Mouse (Mus musculus): ENCODE measurements around the gene Ren1. TPM values are rescaled to one million over a fixed set of nuclear protein-coding genes. Genes with fewer than 3 reads are reported as not detected.
"Not testable (repeated sequence)": the region's sequence is repeated elsewhere in the genome, so short reads cannot be mapped to it uniquely, and the experiment has no call there.

Ren1 gene
- polyA plus RNA-seq, 1 experiment = not detected

DNA sequence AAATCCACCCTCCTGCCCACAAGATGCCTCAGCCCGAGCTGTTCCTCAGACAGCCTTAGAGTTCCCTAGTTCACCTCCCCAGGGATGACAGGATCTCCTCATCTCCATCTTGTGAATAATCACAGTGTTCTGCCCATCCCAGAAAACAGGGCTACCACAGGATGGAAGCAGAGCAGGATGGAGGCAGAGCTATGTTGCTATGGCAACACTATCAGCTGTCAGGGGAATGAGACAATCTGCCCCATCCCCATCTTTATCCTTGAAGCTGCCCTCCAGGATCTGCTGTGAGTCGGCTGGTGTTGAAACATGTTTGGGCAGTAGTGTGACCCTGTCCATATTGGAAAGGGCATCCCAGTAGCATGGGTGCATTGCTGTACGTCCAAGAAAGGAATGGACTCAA lies 19.2 kb upstream of the Ren1 start:
- H3K9ac ChIP-seq (ENCODE audit: low read depth, poor library complexity, severe bottlenecking) = no peak overlapping the region
- no peak overlapping the region for H3K4me3 ChIP-seq (ENCODE audit: low read depth, low read length)
- no peaks in the 10 kb centered on the region for H3K4me1 ChIP-seq (ENCODE audit: control insufficient read depth, insufficient read depth, low read length)
- H3K9me3 ChIP-seq (replicated peaks; ENCODE audit: control insufficient read depth, insufficient read depth, low read length, poor library complexity, severe bottlenecking) = no peaks in the 10 kb centered on the region
- H3K27me3 ChIP-seq (ENCODE audit: control insufficient read depth, insufficient read depth, low read length, poor library complexity, severe bottlenecking) = no peaks in the 10 kb centered on the region
- H3K27ac ChIP-seq (ENCODE audit: insufficient read depth, low read length) = no peak overlapping the region
- TF ChIP-seq POLR2A (IDR thresholded peaks at IDR 0.05; ENCODE audit: insufficient read depth, low read length) (no peak), EP300 (IDR thresholded peaks at IDR 0.05; ENCODE audit: insufficient read depth, low read depth, low read length) (no peak), CTCF (IDR thresholded peaks at IDR 0.05; ENCODE audit: low read depth, low read length) (no peak)
- H3K36me3 ChIP-seq (ENCODE audit: control insufficient read depth, insufficient read depth, low read length, poor library complexity, severe bottlenecking) = no peaks in the 10 kb centered on the region

DNA sequence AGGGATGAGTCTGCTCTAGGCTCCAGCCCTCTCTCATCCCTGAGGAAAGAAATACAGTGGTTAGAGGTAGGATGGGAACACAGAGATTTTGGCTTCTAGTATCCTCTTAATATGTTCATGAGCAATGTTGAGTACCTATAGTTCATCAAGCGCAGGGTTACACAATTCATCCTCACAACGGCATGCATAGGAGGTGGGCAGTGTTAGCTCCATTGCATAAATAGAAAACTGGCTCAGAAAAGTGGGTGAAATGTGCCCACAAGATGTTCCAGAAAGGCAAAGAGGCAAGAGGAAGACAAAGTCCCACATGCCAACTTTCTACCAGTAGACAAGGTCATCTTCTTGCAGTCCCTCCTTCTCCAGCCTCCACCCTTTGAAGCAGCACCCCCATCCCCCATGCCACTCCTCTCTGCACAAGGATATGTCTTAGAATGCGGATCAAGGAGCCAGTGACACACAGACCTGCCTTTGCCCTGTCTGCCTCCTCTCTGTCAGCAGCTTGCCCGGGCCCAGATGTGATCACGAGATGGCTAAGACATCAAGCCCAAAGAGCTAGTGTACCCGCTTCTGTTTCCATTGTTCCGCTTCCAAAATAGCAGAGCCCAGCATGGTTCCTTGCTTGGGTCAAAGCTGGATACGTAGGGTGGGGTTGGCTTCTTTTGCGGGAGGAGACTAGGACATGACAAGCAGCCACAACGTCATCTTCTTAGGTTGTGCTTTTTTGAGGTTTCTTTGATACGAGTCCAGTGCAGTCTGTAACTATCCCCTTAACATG lies 17.5 kb upstream of the Ren1 start:
- Histone ChIP-seq H3K4me1 (ENCODE audit: control insufficient read depth, insufficient read depth, low read length) (no peaks in the 10 kb centered on the region), H3K9ac (ENCODE audit: low read depth, poor library complexity, severe bottlenecking) (no peak overlapping the region), H3K36me3 (ENCODE audit: control insufficient read depth, insufficient read depth, low read length, poor library complexity, severe bottlenecking) (no peaks in the 10 kb centered on the region), H3K27ac (ENCODE audit: insufficient read depth, low read length) (no peak overlapping the region), H3K4me3 (ENCODE audit: low read depth, low read length) (no peak overlapping the region), H3K27me3 (ENCODE audit: control insufficient read depth, insufficient read depth, low read length, poor library complexity, severe bottlenecking) (no peaks in the 10 kb centered on the region), H3K9me3 (replicated peaks; ENCODE audit: control insufficient read depth, insufficient read depth, low read length, poor library complexity, severe bottlenecking) (no peaks in the 10 kb centered on the region)
- TF ChIP-seq CTCF (IDR thresholded peaks at IDR 0.05; ENCODE audit: low read depth, low read length) = no peak
- no peak for TF ChIP-seq POLR2A (IDR thresholded peaks at IDR 0.05; ENCODE audit: insufficient read depth, low read length)
- no peak for TF ChIP-seq EP300 (IDR thresholded peaks at IDR 0.05; ENCODE audit: insufficient read depth, low read depth, low read length)

DNA sequence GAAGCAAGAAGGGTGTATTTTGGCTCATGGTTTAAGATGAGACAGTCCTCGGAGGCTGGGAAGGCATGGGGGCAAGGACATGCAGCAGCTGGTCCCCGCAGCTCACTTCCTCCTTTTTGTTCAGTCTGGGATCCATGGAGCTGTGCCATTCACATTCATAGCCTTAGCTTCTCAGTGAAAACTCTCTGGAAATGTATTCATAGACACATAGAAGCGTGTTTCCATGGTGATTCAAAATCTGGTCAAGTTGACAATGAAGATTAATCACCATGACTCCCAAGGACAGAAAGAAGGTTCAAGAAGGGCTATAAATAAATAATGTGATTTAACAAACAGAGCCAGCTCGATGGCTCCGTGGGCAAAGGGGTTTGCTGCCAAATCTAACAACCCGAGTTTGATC lies 16.4 kb upstream of the Ren1 start:
- H3K9ac ChIP-seq (ENCODE audit: low read depth, poor library complexity, severe bottlenecking) = no peak overlapping the region
- H3K9me3 ChIP-seq (replicated peaks; ENCODE audit: control insufficient read depth, insufficient read depth, low read length, poor library complexity, severe bottlenecking) = no peaks in the 10 kb centered on the region
- no peaks in the 10 kb centered on the region for H3K4me1 ChIP-seq (ENCODE audit: control insufficient read depth, insufficient read depth, low read length)
- TF ChIP-seq CTCF (IDR thresholded peaks at IDR 0.05; ENCODE audit: low read depth, low read length) = no peak
- TF ChIP-seq EP300 (IDR thresholded peaks at IDR 0.05; ENCODE audit: insufficient read depth, low read depth, low read length) = no peak
- no peak overlapping the region for H3K27ac ChIP-seq (ENCODE audit: insufficient read depth, low read length)
- H3K36me3 ChIP-seq (ENCODE audit: control insufficient read depth, insufficient read depth, low read length, poor library complexity, severe bottlenecking) = no peaks in the 10 kb centered on the region
- H3K4me3 ChIP-seq (ENCODE audit: low read depth, low read length) = no peak overlapping the region
- no peaks in the 10 kb centered on the region for H3K27me3 ChIP-seq (ENCODE audit: control insufficient read depth, insufficient read depth, low read length, poor library complexity, severe bottlenecking)

DNA sequence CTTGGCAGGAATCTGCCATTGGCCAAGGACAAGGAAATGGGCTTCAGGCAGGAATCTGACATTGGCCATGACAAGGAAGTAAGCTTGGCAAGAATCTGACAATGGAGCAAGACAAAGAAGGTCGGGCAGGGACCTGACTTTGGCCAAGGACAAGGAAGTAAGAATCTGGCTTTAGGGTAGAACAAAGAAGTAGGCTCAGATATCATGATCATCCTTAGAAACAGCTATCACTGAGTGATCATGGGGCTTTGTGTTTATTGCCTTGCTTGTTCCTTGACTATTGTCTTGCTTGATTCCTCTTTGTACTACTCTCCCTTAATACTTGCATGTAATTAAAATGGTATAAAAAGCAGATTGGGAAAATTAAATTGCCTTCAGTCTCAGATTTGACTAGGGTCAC lies 9.9 kb upstream of the Ren1 start:
- 0 out of 2 replicates have a peak overlapping the region, but pooled peaks have one; percentile 76 for H3K27ac ChIP-seq (ENCODE audit: insufficient read depth, low read length)
- not testable (repeated sequence) for H3K4me3 ChIP-seq (ENCODE audit: low read depth, low read length); H3K36me3 ChIP-seq (ENCODE audit: control insufficient read depth, insufficient read depth, low read length, poor library complexity, severe bottlenecking); H3K9ac ChIP-seq (ENCODE audit: low read depth, poor library complexity, severe bottlenecking); H3K4me1 ChIP-seq (ENCODE audit: control insufficient read depth, insufficient read depth, low read length); H3K9me3 ChIP-seq (replicated peaks; ENCODE audit: control insufficient read depth, insufficient read depth, low read length, poor library complexity, severe bottlenecking); H3K27me3 ChIP-seq (ENCODE audit: control insufficient read depth, insufficient read depth, low read length, poor library complexity, severe bottlenecking)
- peak; percentile 78; the same call in 1 of the 2 replicates for TF ChIP-seq EP300 (IDR thresholded peaks at IDR 0.05; ENCODE audit: insufficient read depth, low read depth, low read length)

DNA sequence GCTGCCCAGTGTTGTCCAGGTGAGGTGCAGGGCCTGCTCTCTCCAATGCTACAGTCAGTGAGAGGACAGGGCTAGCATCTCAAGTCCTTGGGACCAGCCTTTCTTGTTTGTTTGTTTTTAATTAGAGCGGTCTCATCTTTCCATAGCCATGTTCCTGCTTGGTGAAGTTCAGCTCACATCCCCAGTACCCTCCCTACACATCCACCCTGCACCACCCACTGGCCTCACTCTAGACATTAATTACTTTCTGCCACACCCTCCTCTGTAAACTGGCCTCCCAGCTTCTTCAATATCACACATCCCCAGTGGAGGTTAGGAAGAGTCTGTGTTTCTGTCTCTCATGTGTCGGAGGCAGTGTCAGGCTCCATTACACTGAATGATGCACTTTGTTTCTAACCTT lies 6.0 kb upstream of the Ren1 start:
- Histone ChIP-seq H3K4me3 (ENCODE audit: low read depth, low read length) (no peak overlapping the region), H3K36me3 (ENCODE audit: control insufficient read depth, insufficient read depth, low read length, poor library complexity, severe bottlenecking) (no peaks in the 10 kb centered on the region), H3K9me3 (replicated peaks; ENCODE audit: control insufficient read depth, insufficient read depth, low read length, poor library complexity, severe bottlenecking) (no peaks in the 10 kb centered on the region), H3K4me1 (ENCODE audit: control insufficient read depth, insufficient read depth, low read length) (peaks cover 3% of the 10 kb centered on the region), H3K27ac (ENCODE audit: insufficient read depth, low read length) (no peak overlapping the region), H3K27me3 (ENCODE audit: control insufficient read depth, insufficient read depth, low read length, poor library complexity, severe bottlenecking) (no peaks in the 10 kb centered on the region), H3K9ac (ENCODE audit: low read depth, poor library complexity, severe bottlenecking) (no peak overlapping the region)
- no peak for TF ChIP-seq EP300 (IDR thresholded peaks at IDR 0.05; ENCODE audit: insufficient read depth, low read depth, low read length)
- TF ChIP-seq CTCF (IDR thresholded peaks at IDR 0.05; ENCODE audit: low read depth, low read length) = no peak
- no peak for TF ChIP-seq POLR2A (IDR thresholded peaks at IDR 0.05; ENCODE audit: insufficient read depth, low read length)

DNA sequence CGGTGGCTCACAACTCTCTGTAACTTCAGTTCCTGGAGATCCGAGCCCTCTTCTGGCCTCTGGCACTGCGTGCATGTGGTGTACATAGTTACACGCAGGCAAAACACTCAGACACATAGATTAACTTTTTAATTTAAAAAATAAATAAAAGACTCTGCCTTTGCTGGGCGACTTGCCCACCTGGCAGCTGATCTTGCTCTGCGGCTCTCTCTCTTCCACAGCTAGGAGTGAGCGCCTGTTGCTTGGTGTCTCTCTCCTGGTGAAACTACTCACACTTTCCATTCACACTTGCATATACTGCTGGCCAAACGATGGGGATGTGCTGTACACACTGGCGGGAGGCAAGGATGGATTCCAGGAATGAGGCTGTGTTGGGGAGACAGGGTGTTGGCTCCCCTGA lies 3.8 kb upstream of the Ren1 start:
- TF ChIP-seq CTCF (IDR thresholded peaks at IDR 0.05; ENCODE audit: low read depth, low read length) (no peak), POLR2A (IDR thresholded peaks at IDR 0.05; ENCODE audit: insufficient read depth, low read length) (no peak), EP300 (IDR thresholded peaks at IDR 0.05; ENCODE audit: insufficient read depth, low read depth, low read length) (no peak)
- no peaks in the 10 kb centered on the region for H3K9me3 ChIP-seq (replicated peaks; ENCODE audit: control insufficient read depth, insufficient read depth, low read length, poor library complexity, severe bottlenecking)
- H3K27me3 ChIP-seq (ENCODE audit: control insufficient read depth, insufficient read depth, low read length, poor library complexity, severe bottlenecking) = no peaks in the 10 kb centered on the region
- no peak overlapping the region for H3K9ac ChIP-seq (ENCODE audit: low read depth, poor library complexity, severe bottlenecking)
- H3K4me3 ChIP-seq (ENCODE audit: low read depth, low read length) = no peak overlapping the region
- no peaks in the 10 kb centered on the region for H3K36me3 ChIP-seq (ENCODE audit: control insufficient read depth, insufficient read depth, low read length, poor library complexity, severe bottlenecking)
- no peaks in the 10 kb centered on the region for H3K4me1 ChIP-seq (ENCODE audit: control insufficient read depth, insufficient read depth, low read length)
- H3K27ac ChIP-seq (ENCODE audit: insufficient read depth, low read length) = no peak overlapping the region

Data from ES-Bruce4 (cell line).